Mouse (Mus musculus) liver, postnatal 0 days (tissue): Measurements from ENCODE around the gene Wnt3a.

ENCODE experiments used
- CTCF ChIP-seq: sonication (generic); IDR thresholded peaks from 2 replicates; pipeline ENCODE4 v1.5.1; 2016; ENCODE audit warnings: antibody characterized with exemption, low read depth
- EP300 ChIP-seq: IDR thresholded peaks from 2 replicates; pipeline ENCODE4 v1.6.1; 2016; ENCODE audit warnings: antibody characterized with exemption, low read depth, mild to moderate bottlenecking

DNA sequence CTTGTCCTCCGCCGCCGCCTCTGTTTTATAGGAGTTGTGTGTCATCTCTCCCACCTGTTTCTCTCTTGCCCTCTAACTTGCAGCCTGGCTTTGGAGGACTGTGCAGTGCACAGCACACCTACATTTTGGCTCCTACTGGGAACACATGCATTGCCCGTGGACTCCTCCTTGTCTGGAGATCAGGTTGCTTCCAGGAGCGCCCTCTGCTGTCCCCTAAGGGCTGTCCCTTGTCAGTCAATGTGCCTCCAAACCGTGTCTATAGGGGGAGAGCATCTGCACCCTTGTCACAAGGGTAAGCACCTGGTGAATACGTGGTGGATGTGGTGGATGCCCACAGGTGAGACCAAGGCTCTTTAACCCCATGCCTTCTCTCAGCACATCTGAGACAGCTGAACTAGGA, 3.1 kb upstream of the Wnt3a start:
- TF ChIP-seq CTCF = peak; percentile 93
- TF ChIP-seq EP300 = no peak
